Mouse (Mus musculus) hindbrain, embryonic 16.5 days (tissue): Measurements from ENCODE around the gene Pml. TPM values are rescaled to one million over a fixed set of nuclear protein-coding genes. Genes with fewer than 3 reads are reported as not detected.
A peak's percentile ranks its signal among the peaks of the same experiment; 100 is the strongest.

Experiments
- ATAC-seq: fragments of 200-750 bp; cut with Nextera tagmentation; 2 replicates; pipeline ENCODE4 v1.8.0; 2017; ENCODE audit warnings: moderate TSS enrichment, moderate library complexity
- H3K27ac ChIP-seq: fragments of 300-500 bp; sonication (generic); 2 replicates; pipeline ENCODE4 v1.5.1; 2014; ENCODE audit warnings: low read depth, mild to moderate bottlenecking, control low read depth, low read length, moderate library complexity
- H3K27me3 ChIP-seq: fragments of 300-500 bp; sonication (generic); replicated peaks from 2 replicates; pipeline ENCODE4 v1.6.1; 2014; ENCODE audit warnings: low read length; ENCODE audit not compliant: control insufficient read depth, insufficient read depth
- H3K36me3 ChIP-seq: fragments of 300-500 bp; sonication (generic); 2 replicates; pipeline ENCODE4 v1.6.1; 2014; ENCODE audit warnings: mild to moderate bottlenecking, low read length, moderate library complexity, mixed read lengths; ENCODE audit not compliant: control insufficient read depth, insufficient read depth
- H3K4me1 ChIP-seq: fragments of 300-500 bp; sonication (generic); 2 replicates; pipeline ENCODE4 v1.6.1; 2014; ENCODE audit warnings: low read depth, low read length; ENCODE audit not compliant: control insufficient read depth, insufficient read depth
- H3K4me2 ChIP-seq: fragments of 300-500 bp; sonication (generic); 2 replicates; pipeline ENCODE4 v1.6.1; 2014; ENCODE audit warnings: mild to moderate bottlenecking, low read length, control low read depth, moderate library complexity
- H3K4me3 ChIP-seq: fragments of 300-500 bp; sonication (generic); 2 replicates; pipeline ENCODE4 v1.5.1; 2014; ENCODE audit warnings: mild to moderate bottlenecking, low read length, control low read depth, moderate library complexity
- H3K9ac ChIP-seq: fragments of 300-500 bp; sonication (generic); 2 replicates; pipeline ENCODE4 v1.6.1; 2014; ENCODE audit warnings: low read depth, mild to moderate bottlenecking, control low read depth, low read length, moderate library complexity
- H3K9me3 ChIP-seq: fragments of 300-500 bp; sonication (generic); 2 replicates; pipeline ENCODE4 v1.6.1; 2014; ENCODE audit warnings: mild to moderate bottlenecking, low read length, moderate library complexity; ENCODE audit not compliant: control insufficient read depth
- WGBS: fragments of 180-500 bp; shearing (Covaris S2); extraction: QIAGEN DNeasy Blood & Tissue Kit; methylation state at CpG from one replicate; pipeline ENCODE4 v1.1.7; 2014; 5-methylcytosine and 5-hydroxymethylcytosine counted together
- polyA plus RNA-seq: library from polyadenylated mRNA; unstranded; fragments of >200 nt; fragmentation: Nextera tagmentation; extraction: Ambion mirVana; gene quantifications from 2 replicates; pipeline ENCODE4 v1.2.1, GENCODE M21; 2015

Pml gene
- polyA plus RNA-seq, 1 experiment from 2014 or later = 3.9 TPM

DNA sequence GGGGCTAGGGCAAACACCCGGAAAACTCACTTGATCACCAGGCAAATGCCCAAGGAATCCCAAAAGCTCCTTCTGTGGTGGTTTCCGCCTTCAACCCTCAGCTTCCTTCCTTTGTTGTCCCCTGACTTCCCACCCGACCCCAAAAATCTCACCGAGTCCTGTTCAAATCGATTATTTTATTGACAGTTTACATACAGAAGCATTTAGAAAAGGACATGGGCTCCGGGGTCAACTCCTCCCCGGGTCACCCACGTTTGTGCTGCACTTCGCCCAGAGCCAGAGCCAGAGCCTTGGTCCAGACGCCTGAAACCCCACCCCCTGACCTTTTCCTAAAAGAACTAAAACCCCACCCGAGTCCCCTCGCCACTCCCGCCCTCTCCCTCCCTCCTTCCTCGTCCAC lies 53.4 kb downstream of the Pml start:
- H3K27ac ChIP-seq = no peak overlapping the region

GRCm38 (mm10) chr9:58195671-58196070 lies 53.9 kb downstream of the Pml start:
- ATAC-seq = no peak
- 0% methylated on average over 1 of the region's 1 CpGs for WGBS
- Histone ChIP-seq H3K4me1 (peaks cover 35% of the 10 kb centered on the region), H3K9ac (peak overlapping the region; percentile 19), H3K4me3 (peak overlapping the region; percentile 33), H3K27ac (no peak overlapping the region), H3K36me3 (no peaks in the 10 kb centered on the region), H3K27me3 (peaks cover 49% of the 10 kb centered on the region), H3K9me3 (no peaks in the 10 kb centered on the region), H3K4me2 (peak overlapping the region; percentile 72)

More for the DNA sequence above, 53.4 kb downstream of the Pml start:
- Histone ChIP-seq H3K27me3 (peaks cover 53% of the 10 kb centered on the region), H3K4me3 (peak overlapping the region; percentile 33), H3K36me3 (no peaks in the 10 kb centered on the region), H3K4me2 (peak overlapping the region; percentile 72), H3K9me3 (no peaks in the 10 kb centered on the region), H3K9ac (peak overlapping the region; percentile 19), H3K4me1 (peaks cover 35% of the 10 kb centered on the region)
- ATAC-seq = no peak
- WGBS = 7% methylated on average over 11 of the region's 14 CpGs

DNA sequence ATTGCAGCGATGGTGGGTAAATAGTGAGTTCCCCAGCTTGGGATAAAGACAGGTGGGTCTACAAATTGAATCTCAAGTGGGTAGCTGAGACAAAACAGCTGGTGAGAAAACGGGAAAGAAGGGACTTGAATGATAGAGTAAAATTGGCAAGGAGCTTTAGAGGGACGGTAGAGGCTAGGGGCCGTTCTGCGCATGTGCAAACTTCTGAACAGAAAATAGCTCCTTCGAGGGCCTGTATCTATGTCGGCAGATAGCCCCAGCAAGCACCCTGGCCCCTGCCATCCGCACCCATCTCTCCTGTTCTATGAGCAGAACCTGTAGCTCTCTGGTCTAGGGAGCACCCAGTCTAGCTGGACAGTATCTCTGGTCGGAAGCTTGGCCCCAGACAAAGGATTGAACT lies 55.4 kb downstream of the Pml start:
- Histone ChIP-seq H3K4me1 (peaks cover 30% of the 10 kb centered on the region), H3K4me2 (no peak overlapping the region), H3K27ac (no peak overlapping the region), H3K27me3 (peaks cover 34% of the 10 kb centered on the region), H3K4me3 (no peak overlapping the region), H3K36me3 (no peaks in the 10 kb centered on the region), H3K9me3 (no peaks in the 10 kb centered on the region), H3K9ac (no peak overlapping the region)
- 67% methylated on average over 9 of the region's 9 CpGs for WGBS
- ATAC-seq = no peak

DNA sequence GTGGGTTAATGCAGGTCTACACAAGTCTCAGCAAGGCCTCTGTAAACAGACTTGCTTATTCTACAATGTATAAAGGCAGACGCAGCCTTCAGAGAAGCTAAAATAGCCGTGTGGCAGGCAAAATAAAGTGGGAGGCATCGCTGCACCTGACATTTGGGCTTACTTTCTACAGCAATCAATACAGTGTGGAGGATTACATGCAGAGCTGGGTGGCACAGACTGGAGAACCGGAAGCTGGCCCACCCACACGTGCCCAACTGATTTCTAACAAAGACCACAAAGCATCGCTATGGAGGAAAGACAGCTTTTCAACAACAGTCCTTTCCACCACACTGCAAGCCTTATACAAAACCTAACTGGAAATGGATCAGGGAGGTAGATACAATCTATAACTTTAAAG lies 65.1 kb downstream of the Pml start:
- Histone ChIP-seq H3K4me1 (no peaks in the 10 kb centered on the region), H3K4me3 (no peak overlapping the region), H3K9ac (no peak overlapping the region), H3K27ac (no peak overlapping the region), H3K9me3 (no peaks in the 10 kb centered on the region), H3K36me3 (no peaks in the 10 kb centered on the region), H3K27me3 (no peaks in the 10 kb centered on the region), H3K4me2 (no peak overlapping the region)
- WGBS = 72% methylated on average over 6 of the region's 6 CpGs
- no peak for ATAC-seq

DNA sequence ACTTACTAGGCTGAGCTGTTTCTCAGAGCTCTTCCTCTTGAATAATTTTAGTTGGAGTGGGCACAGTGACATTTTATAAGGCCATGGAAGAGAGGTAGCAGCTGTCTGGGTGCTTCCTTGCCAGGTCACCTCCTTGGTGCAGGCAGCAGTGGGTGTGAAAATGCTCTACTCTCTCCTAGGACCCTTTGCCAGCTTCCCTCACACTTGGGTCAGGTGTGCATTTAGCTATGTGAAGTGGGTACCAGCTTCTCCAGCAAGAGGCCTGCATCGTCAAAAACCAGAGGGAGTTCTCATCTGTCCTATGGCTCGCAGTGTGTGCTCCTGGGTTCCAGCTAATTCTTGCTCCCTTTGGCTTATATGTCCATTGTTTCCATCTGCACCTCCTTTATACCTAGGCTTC lies 70.2 kb downstream of the Pml start:
- WGBS = 71% methylated on average over 2 of the region's 2 CpGs
- ATAC-seq = no peak

DNA sequence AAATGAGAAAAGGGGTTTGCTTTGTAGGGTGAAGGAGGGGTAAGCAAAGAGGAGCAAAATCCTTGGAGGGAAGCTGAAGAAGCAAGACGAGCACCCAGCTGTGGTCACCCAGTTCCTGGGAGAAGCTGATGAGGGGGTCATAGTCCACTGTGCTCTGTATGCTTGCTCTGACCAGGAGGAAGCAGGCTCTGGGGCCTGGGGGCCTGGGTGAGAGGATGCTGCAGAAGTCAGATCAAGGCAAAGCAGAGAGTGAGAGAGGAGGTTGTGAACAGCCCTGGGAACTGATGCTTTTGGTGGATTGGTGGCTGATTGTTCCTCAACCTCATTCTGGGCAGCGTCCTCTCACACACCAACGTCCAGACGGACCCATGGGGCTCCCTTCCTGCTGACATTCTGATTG lies 72.4 kb downstream of the Pml start:
- H3K36me3 ChIP-seq = no peaks in the 10 kb centered on the region
- H3K9ac ChIP-seq = no peak overlapping the region
- 32% methylated on average over 4 of the region's 4 CpGs for WGBS
- H3K9me3 ChIP-seq = no peaks in the 10 kb centered on the region
- no peaks in the 10 kb centered on the region for H3K4me1 ChIP-seq
- no peak overlapping the region for H3K4me2 ChIP-seq
- no peak overlapping the region for H3K4me3 ChIP-seq
- H3K27me3 ChIP-seq = no peaks in the 10 kb centered on the region
- no peak overlapping the region for H3K27ac ChIP-seq
- ATAC-seq = no peak

More for the DNA sequence above, 70.2 kb downstream of the Pml start:
- Histone ChIP-seq H3K9ac (no peak overlapping the region), H3K27ac (no peak overlapping the region), H3K27me3 (no peaks in the 10 kb centered on the region), H3K4me3 (no peak overlapping the region), H3K9me3 (no peaks in the 10 kb centered on the region), H3K4me1 (no peaks in the 10 kb centered on the region), H3K4me2 (no peak overlapping the region), H3K36me3 (no peaks in the 10 kb centered on the region)

DNA sequence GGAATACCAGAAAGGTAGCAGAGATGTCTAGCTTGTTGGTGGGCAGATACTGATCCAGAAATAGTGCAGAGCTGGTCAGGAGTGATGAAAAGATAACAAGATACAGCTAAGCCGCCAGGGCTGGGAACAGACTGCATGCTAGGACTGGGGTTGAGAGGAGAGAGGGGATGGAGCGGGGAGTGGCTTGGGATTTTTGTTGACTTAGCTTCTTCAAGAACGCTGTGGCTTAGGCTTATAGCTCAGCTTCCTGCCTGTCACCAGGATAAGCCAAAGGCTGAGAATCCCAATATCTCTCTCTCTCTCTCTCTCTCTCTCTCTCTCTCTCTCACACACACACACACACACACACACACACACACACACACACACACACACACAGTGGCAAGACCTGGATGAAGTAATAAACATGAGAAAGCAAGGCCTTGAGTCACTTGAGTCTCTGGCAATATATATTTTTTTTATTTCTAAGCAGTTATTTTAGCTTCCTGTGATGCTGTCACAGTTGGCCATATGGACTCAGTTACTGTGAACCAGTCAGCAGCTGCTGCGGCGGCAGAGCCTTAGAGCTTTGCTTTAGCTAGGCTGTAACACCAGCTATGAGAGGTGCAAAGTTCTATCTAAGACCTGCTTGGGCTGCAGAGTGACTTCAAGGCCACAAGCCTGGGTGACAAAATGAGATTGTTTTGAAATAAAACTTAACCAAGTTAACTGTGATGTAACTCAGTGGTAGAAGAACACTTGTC lies 73.7 kb downstream of the Pml start:
- Histone ChIP-seq H3K4me1 (no peaks in the 10 kb centered on the region), H3K27me3 (no peaks in the 10 kb centered on the region), H3K36me3 (no peaks in the 10 kb centered on the region), H3K9ac (no peak overlapping the region), H3K4me2 (no peak overlapping the region), H3K27ac (no peak overlapping the region), H3K4me3 (no peak overlapping the region), H3K9me3 (no peaks in the 10 kb centered on the region)
- no peak for ATAC-seq
- 61% methylated on average over 5 of the region's 5 CpGs for WGBS

- Histone ChIP-seq H3K36me3 (no peaks in the 10 kb centered on the region), H3K4me3 (no peak overlapping the region), H3K4me1 (no peaks in the 10 kb centered on the region), H3K27ac (no peak overlapping the region), H3K4me2 (no peak overlapping the region), H3K27me3 (no peaks in the 10 kb centered on the region), H3K9ac (no peak overlapping the region), H3K9me3 (no peaks in the 10 kb centered on the region)
- ATAC-seq = peak; percentile 37; the same call in 1 of the 2 replicates
- WGBS = 22% methylated on average over 5 of the region's 5 CpGs
These were observed 74.8 kb downstream of the Pml start for GRCm38 (mm10) chr9:58174818-58175251.

- no peak for ATAC-seq
- Histone ChIP-seq H3K4me1 (no peaks in the 10 kb centered on the region), H3K9me3 (no peaks in the 10 kb centered on the region), H3K4me3 (no peak overlapping the region), H3K27ac (no peak overlapping the region), H3K9ac (no peak overlapping the region), H3K4me2 (no peak overlapping the region), H3K27me3 (no peaks in the 10 kb centered on the region), H3K36me3 (no peaks in the 10 kb centered on the region)
- 59% methylated on average over 2 of the region's 2 CpGs for WGBS
These were observed 76.7 kb downstream of the Pml start for GRCm38 (mm10) chr9:58172863-58173262.
